Mouse (Mus musculus) embryonic fibroblast, embryonic 13.5 days (primary cell): Measurements from ENCODE around the gene Myo1c.

Experiments
- CTCF ChIP-seq: IDR thresholded peaks from 2 replicates; pipeline ENCODE4 v1.5.1; 2011; ENCODE audit warnings: mild to moderate bottlenecking, control low read depth, low read length, moderate library complexity, borderline replicate concordance; ENCODE audit not compliant: insufficient read depth
- POLR2A ChIP-seq: IDR thresholded peaks from 2 replicates; pipeline ENCODE4 v1.6.1; 2011; ENCODE audit warnings: low read depth, mild to moderate bottlenecking, control low read depth, low read length, moderate library complexity

DNA sequence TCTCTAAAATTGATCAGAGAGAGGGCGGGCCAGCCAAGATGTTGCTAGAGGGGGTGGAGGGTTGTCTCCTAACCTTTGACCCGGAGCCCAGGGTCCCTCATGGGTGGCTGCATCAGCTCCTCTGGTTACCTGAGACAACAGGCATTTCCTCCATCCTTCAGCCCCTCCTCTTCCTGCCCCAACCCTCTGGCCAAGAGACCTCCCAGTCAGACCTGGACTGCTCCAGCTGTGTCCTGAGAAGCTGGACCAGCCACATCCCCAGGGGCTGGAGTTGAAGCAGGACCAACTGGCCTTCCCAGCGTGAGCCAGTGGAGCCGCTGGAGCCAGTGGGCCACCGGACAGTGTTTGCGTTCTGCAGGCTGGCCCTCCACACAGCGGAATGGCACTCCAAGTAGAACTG is at the start of gene Myo1c:
- TF ChIP-seq POLR2A (no peak), CTCF (no peak)
